Mouse (Mus musculus): ENCODE results near the gene Pfkfb2. TPM values are rescaled to one million over a fixed set of nuclear protein-coding genes. Genes with fewer than 3 reads are reported as not detected.

The Pfkfb2 gene
- total RNA-seq, 1 experiment from 2014 or later, result 14.6 TPM

DNA sequence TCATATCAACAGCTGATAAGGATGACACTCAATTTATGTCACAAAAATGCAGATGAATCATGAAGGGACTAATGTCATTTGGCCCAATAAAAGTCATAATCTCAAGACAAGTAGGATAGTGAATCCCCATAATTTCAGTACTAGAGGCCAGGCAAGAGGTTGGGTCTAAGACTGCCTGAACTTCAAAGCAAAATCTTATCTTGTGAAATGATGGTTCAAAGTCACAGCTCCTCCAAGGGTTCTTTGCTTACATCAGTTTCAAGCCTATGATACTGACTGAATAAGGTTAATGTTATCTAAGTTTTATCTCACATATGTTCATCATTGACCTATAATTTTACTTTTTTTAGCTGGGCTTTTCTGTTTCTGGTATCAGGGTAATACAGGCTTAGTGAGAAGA is 88.1 kb downstream of the Pfkfb2 start:
- no peak for ATAC-seq (replicated peaks in 1 of 2; ENCODE audit: insufficient read depth in 1 of 2, low FRiP score in 2 of 2, low TSS enrichment in 1 of 2, low read depth in 1 of 2, poor library complexity in 2 of 2, severe bottlenecking in 2 of 2)

Other genes with a start within 250 kb of the Pfkfb2 start
- not detected in 2 replicates for gene Zp3r, start 99.6 kb downstream of the Pfkfb2 start, total RNA-seq (2017)
- gene C4bp, start 67.6 kb downstream of the Pfkfb2 start, total RNA-seq (2017), result not detected in 2 replicates
- not detected in 2 replicates for gene Gm29427, start 13.5 kb downstream of the Pfkfb2 start, total RNA-seq (2017)
- 8.8 and 10.3 TPM in 2 replicates for gene Yod1, start 11.9 kb downstream of the Pfkfb2 start, total RNA-seq (2017)
- 0.30 TPM in 1 of 2 replicates, not detected in the other for gene AA986860, start 2.7 kb upstream of the Pfkfb2 start, total RNA-seq (2017)
- not detected in 2 replicates for gene Fcamr, start 71.6 kb upstream of the Pfkfb2 start, total RNA-seq (2017)
- not detected in 2 replicates for gene Pigr, start 97.4 kb upstream of the Pfkfb2 start, total RNA-seq (2017)
- not detected in 2 replicates for gene Fcmr, start 136.4 kb upstream of the Pfkfb2 start, total RNA-seq (2017)
- gene Il24, start 158.2 kb upstream of the Pfkfb2 start, total RNA-seq (2017), result not detected in 2 replicates
- not detected in 2 replicates for gene Il20, start 182.2 kb upstream of the Pfkfb2 start, total RNA-seq (2017)
- not detected in 2 replicates for gene Il19, start 210.9 kb upstream of the Pfkfb2 start, total RNA-seq (2017)